9 mouse cellular contexts compared by ENCODE assay signal in the genomic region with DNA sequence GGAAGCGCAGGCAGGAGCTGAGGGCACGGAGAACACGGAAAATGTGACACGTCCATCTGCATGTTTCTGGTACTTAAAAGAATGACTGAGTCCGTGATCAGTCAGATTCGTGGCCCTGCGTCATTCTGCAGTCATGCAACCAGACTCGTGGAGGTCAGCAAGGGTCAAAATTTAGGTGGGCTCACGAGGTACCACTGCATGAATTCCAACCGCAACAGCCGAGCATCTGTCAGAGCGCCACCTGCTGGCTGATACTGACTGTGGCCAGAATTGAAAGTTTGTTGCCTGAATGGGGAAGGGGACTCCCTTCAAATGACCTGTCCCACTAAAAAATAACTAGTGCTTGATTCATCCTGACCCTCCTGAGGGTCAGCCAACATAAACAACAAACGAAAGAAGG. TPM values are rescaled to one million over a fixed set of nuclear protein-coding genes. Genes with fewer than 3 reads are reported as not detected.
A peak's percentile ranks its signal among the peaks of the same experiment; 100 is the strongest.
DNase-seq lines count a peak whose midpoint lies in the region; ATAC-seq and TF ChIP-seq lines count a peak whose summit lies in the region.
"Had no signal": no experiment of that assay in that cellular context is flagged by ENCODE, and none has a peak within 500 bp of the region (broad histone marks: within the 10 kb centered on the region; RNA-seq: fewer than 3 reads in every experiment).

No protein-coding gene starts in this region.

- H3K4me1 ChIP-seq in kidney, embryonic 14.5 days (ENCODE audit: control insufficient read depth, insufficient read depth, low read length): 0 out of 2 replicates have a peak, but pooled peaks cover 3% of the 10 kb centered on the region
- H3K4me1 ChIP-seq in hindbrain, embryonic 14.5 days (replicated peaks; ENCODE audit: control insufficient read depth, insufficient read depth, low read length): no peaks in the 10 kb centered on the region
- H3K4me1 ChIP-seq in liver, embryonic 14.5 days (replicated peaks; ENCODE audit: control insufficient read depth in 2 of 2, insufficient read depth in 2 of 2, low read length in 1 of 2): no peaks in the 10 kb centered on the region

- no peaks in the 10 kb centered on the region for H3K36me3 ChIP-seq in kidney, embryonic 14.5 days (ENCODE audit: control insufficient read depth, insufficient read depth, low read length)
- no peaks in the 10 kb centered on the region for H3K36me3 ChIP-seq in hindbrain, embryonic 14.5 days (replicated peaks; ENCODE audit: control insufficient read depth, insufficient read depth)
- no peaks in the 10 kb centered on the region for H3K36me3 ChIP-seq in liver, embryonic 14.5 days (replicated peaks; ENCODE audit: control insufficient read depth, insufficient read depth, low read depth)

- H3K9me3 ChIP-seq in kidney, embryonic 14.5 days (ENCODE audit: control insufficient read depth, low read length): no peaks in the 10 kb centered on the region
- H3K9me3 ChIP-seq in hindbrain, embryonic 14.5 days (ENCODE audit: control insufficient read depth, low read length): no peaks in the 10 kb centered on the region
- no peaks in the 10 kb centered on the region for H3K9me3 ChIP-seq in liver, embryonic 14.5 days (ENCODE audit: control insufficient read depth, low read length)

- no peak overlapping the region for H3K4me3 ChIP-seq in kidney, embryonic 14.5 days (ENCODE audit: low read length)
- no peak overlapping the region for H3K4me3 ChIP-seq in hindbrain, embryonic 14.5 days (replicated peaks; ENCODE audit: low read length)
- H3K4me3 ChIP-seq in liver, embryonic 14.5 days (ENCODE audit: insufficient read depth in 1 of 2, low read depth in 2 of 2, low read length in 2 of 2): no peak overlapping the region
- H3K4me3 ChIP-seq: erythroblast, embryonic 14.5 days had no signal

- TF ChIP-seq EP300 in liver, embryonic 14.5 days (IDR thresholded peaks at IDR 0.05; ENCODE audit: low read depth): no peak

- no peak overlapping the region for H3K4me2 ChIP-seq in kidney, embryonic 14.5 days (replicated peaks; ENCODE audit: low read depth, low read length)
- peak overlapping the region; percentile 23; the same call in 1 of the 2 replicates for H3K4me2 ChIP-seq in hindbrain, embryonic 14.5 days (replicated peaks)
- no peak overlapping the region for H3K4me2 ChIP-seq in liver, embryonic 14.5 days (ENCODE audit: low read depth)

- WGBS in kidney, embryonic 14.5 days: 18% methylated on average over 13 of the region's 13 CpGs
- 13% methylated on average over 13 of the region's 13 CpGs for WGBS in hindbrain, embryonic 14.5 days
- 19% methylated on average over 13 of the region's 13 CpGs for WGBS in liver, embryonic 14.5 days (ENCODE audit: insufficient replicate concordance)

- H3K27me3 ChIP-seq in kidney, embryonic 14.5 days (ENCODE audit: control insufficient read depth, insufficient read depth, low read length): no peaks in the 10 kb centered on the region
- H3K27me3 ChIP-seq in hindbrain, embryonic 14.5 days (ENCODE audit: control insufficient read depth, insufficient read depth, low read length): no peaks in the 10 kb centered on the region
- no peaks in the 10 kb centered on the region for H3K27me3 ChIP-seq in liver, embryonic 14.5 days (ENCODE audit: control insufficient read depth, insufficient read depth, low read length)

- DNase-seq in kidney, adult 9 months: peak; percentile 38
- DNase-seq in MN1 (ENCODE audit: low spot score): peak; percentile 51
- peak; percentile 76 to 78 for DNase-seq in cerebellum, postnatal 14 days
- peak; percentile 61 for DNase-seq in hindbrain, embryonic 14.5 days (ENCODE audit: low spot score)
- DNase-seq in liver, embryonic 14.5 days (ENCODE audit: low read depth in 3 of 3, low spot score in 3 of 3): no peak
- DNase-seq in retina, embryonic 14.5 days (ENCODE audit: low spot score): peak; percentile 81

- H3K27ac ChIP-seq in kidney, embryonic 14.5 days (ENCODE audit: low read depth, low read length): no peak overlapping the region
- H3K27ac ChIP-seq in hindbrain, embryonic 14.5 days: no peak overlapping the region
- H3K27ac ChIP-seq in liver, embryonic 14.5 days: no peak overlapping the region

- ATAC-seq in kidney, embryonic 14.5 days (ENCODE audit: low FRiP score, low TSS enrichment): no peak
- no peak for ATAC-seq in hindbrain, embryonic 14.5 days (ENCODE audit: low FRiP score)
- no peak for ATAC-seq in liver, embryonic 14.5 days (ENCODE audit: insufficient read depth)
- no peak for ATAC-seq in inflammation-experienced regulatory T-cells, adult 6 months

- H3K9ac ChIP-seq in kidney, embryonic 14.5 days (ENCODE audit: low read depth, low read length): no peak overlapping the region
- no peak overlapping the region for H3K9ac ChIP-seq in hindbrain, embryonic 14.5 days
- no peak overlapping the region for H3K9ac ChIP-seq in liver, embryonic 14.5 days (replicated peaks)

- TF ChIP-seq CTCF in liver, embryonic 14.5 days (IDR thresholded peaks at IDR 0.05; ENCODE audit: low read depth): peak; percentile 93

RNA-seq across cellular contexts. Expression of gene Tent5b, which starts 30.2 kb away (rescaled TPM):
- polyA plus RNA-seq in kidney, embryonic 14.5 days (2014; fragmentation: Nextera tagmentation; extraction: Ambion mirVana): 0.35 and 0.94 TPM in 2 replicates
- polyA plus RNA-seq in hindbrain, embryonic 14.5 days (2014; fragmentation: Nextera tagmentation; extraction: Ambion mirVana): 0.09 and 0.16 TPM in 2 replicates
- 0.02 and 0.05 TPM in 2 replicates for polyA plus RNA-seq in liver, embryonic 14.5 days (2012; rRNA removed)
- not detected in 2 replicates for polyA plus RNA-seq in liver, embryonic 14.5 days (2014; fragmentation: Nextera tagmentation; extraction: Ambion mirVana)
- polyA plus RNA-seq in inflammation-experienced regulatory T-cells, adult 6 months (2017; shearing (Covaris generic)): not detected
- polyA plus RNA-seq: erythroblast, embryonic 14.5 days had no signal

RNA-seq across cellular contexts. Expression of gene Trnp1, which starts 48.6 kb away (rescaled TPM):
- polyA plus RNA-seq in kidney, embryonic 14.5 days (2014; fragmentation: Nextera tagmentation; extraction: Ambion mirVana): 1.4 and 1.6 TPM in 2 replicates
- 12.3 and 14.8 TPM in 2 replicates for polyA plus RNA-seq in hindbrain, embryonic 14.5 days (2014; fragmentation: Nextera tagmentation; extraction: Ambion mirVana)
- polyA plus RNA-seq in liver, embryonic 14.5 days (2012; rRNA removed): 0.04 TPM in 1 of 2 replicates, not detected in the other
- polyA plus RNA-seq in liver, embryonic 14.5 days (2014; fragmentation: Nextera tagmentation; extraction: Ambion mirVana): not detected in 2 replicates
- polyA plus RNA-seq in inflammation-experienced regulatory T-cells, adult 6 months (2017; shearing (Covaris generic)): not detected
- polyA plus RNA-seq: erythroblast, embryonic 14.5 days had no signal

Comparison
In these comparisons a context has a peak if more than half of its experiments do, and no peak if none do; other contexts are left out.
1. DNase-seq: peak in kidney, adult 9 months (single experiment), MN1 (single experiment), cerebellum, postnatal 14 days (2 of 2), hindbrain, embryonic 14.5 days (single experiment) and retina, embryonic 14.5 days (single experiment); none in liver, embryonic 14.5 days (0 of 3).